Mouse (Mus musculus) midbrain, postnatal 0 days (tissue): Measurements from ENCODE around the gene 2810459M11Rik. TPM values are rescaled to one million over a fixed set of nuclear protein-coding genes. Genes with fewer than 3 reads are reported as not detected.

Experiments used
- ATAC-seq: fragments of 200-750 bp; cut with Nextera tagmentation; 2 replicates; pipeline ENCODE4 v1.8.0; 2017; ENCODE audit warnings: moderate number of reproducible peaks, mild to moderate bottlenecking, moderate TSS enrichment, moderate library complexity; ENCODE audit not compliant: low FRiP score
- DNase-seq: peaks from one replicate; pipeline ENCODE4 v3.0.0-alpha.2; 2015; ENCODE audit warnings: low spot score
- H3K27ac ChIP-seq: fragments of 300-500 bp; sonication (generic); 2 replicates; pipeline ENCODE4 v1.5.1; 2014; ENCODE audit warnings: low read depth, mild to moderate bottlenecking, low read length, mixed read lengths
- H3K27me3 ChIP-seq: fragments of 300-500 bp; sonication (generic); 2 replicates; pipeline ENCODE4 v1.6.1; 2014; ENCODE audit warnings: low read length, control low read depth, mixed read lengths; ENCODE audit not compliant: insufficient read depth
- H3K36me3 ChIP-seq: fragments of 300-500 bp; sonication (generic); 2 replicates; pipeline ENCODE4 v1.6.1; 2014; ENCODE audit warnings: low read length, control low read depth, mixed read lengths; ENCODE audit not compliant: insufficient read depth
- H3K4me1 ChIP-seq: fragments of 300-500 bp; sonication (generic); 2 replicates; pipeline ENCODE4 v1.6.1; 2014; ENCODE audit warnings: mild to moderate bottlenecking, control low read depth, antibody characterized with exemption, low read length, mixed read lengths; ENCODE audit not compliant: insufficient read depth
- H3K4me2 ChIP-seq: fragments of 300-500 bp; sonication (generic); 2 replicates; pipeline ENCODE4 v1.6.1; 2014; ENCODE audit warnings: low read depth, mild to moderate bottlenecking, low read length, mixed read lengths; ENCODE audit not compliant: poor library complexity, severe bottlenecking
- H3K4me3 ChIP-seq: fragments of 300-500 bp; sonication (generic); 2 replicates; pipeline ENCODE4 v1.5.1; 2014; ENCODE audit warnings: low read depth, mild to moderate bottlenecking, low read length, moderate library complexity
- H3K9ac ChIP-seq: fragments of 300-500 bp; sonication (generic); replicated peaks from 2 replicates; pipeline ENCODE4 v1.6.1; 2014; ENCODE audit warnings: mild to moderate bottlenecking, low read length, moderate library complexity, mixed read lengths; ENCODE audit not compliant: poor library complexity, severe bottlenecking
- H3K9me3 ChIP-seq: fragments of 300-500 bp; sonication (generic); 2 replicates; pipeline ENCODE4 v1.6.1; 2016; ENCODE audit warnings: low read length, control low read depth
- CTCF ChIP-seq: IDR thresholded peaks from 2 replicates; pipeline ENCODE4 v1.5.1; 2016; ENCODE audit warnings: antibody characterized with exemption, mild to moderate bottlenecking
- WGBS: fragments of 180-500 bp; shearing (Covaris S2); extraction: QIAGEN DNeasy Blood & Tissue Kit; methylation state at CpG from one replicate; pipeline ENCODE4 v1.1.7; 2014; 5-methylcytosine and 5-hydroxymethylcytosine counted together
- polyA plus RNA-seq: library from polyadenylated mRNA; unstranded; fragments of >200 nt; fragmentation: Nextera tagmentation; extraction: Ambion mirVana; gene quantifications from 2 replicates; pipeline ENCODE4 v1.2.1, GENCODE M21; 2015
- total RNA-seq: library from RNA; depleted of rRNA; stranded (reverse); fragments of >200 nt; gene quantifications from 2 replicates; pipeline ENCODE4 v1.2.3, GENCODE M21; 2014

Gene 2810459M11Rik
- total and polyA plus RNA-seq, 2 experiments from 2014 or later = 14.3 to 43.4 TPM

DNA sequence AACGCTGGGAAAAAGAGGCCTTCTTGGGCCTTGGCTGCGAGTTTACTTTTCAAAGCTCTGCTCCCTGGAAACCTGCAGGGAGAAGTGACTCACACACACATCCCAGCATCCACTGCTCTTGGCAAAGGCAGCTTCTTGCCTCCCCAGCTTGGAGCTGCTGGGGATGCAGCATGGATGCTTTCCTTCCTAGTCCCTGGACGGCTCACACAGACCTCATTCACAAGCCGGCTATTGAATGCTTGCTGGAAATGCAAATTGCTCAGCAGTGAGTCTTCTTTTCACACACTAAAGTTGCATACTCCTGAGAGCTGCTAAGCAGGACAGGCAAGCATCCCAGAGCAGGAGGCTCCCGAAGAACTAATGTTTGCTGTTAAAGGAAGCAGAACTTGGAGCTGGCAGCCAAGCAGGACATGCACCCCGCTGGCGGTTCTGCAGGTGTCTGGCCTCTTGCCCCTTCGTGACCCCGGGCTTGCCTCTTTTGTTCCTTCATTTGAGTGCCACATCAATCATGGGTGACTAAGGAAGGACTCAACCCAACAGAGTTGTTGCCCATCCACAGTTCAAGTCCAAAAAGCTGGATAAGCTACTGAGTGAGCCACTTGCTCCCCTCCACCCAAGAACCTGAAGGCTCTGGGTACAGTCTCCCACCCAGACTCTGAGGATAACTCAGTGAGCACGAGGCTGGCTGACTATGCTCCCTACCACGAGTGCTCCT lies 13.2 kb upstream of the 2810459M11Rik start:
- no peak for TF ChIP-seq CTCF
- DNase-seq = peak; percentile 88
- Histone ChIP-seq H3K9me3 (no peaks in the 10 kb centered on the region), H3K4me1 (no peaks in the 10 kb centered on the region), H3K36me3 (no peaks in the 10 kb centered on the region), H3K9ac (no peak overlapping the region), H3K27ac (peak overlapping the region; percentile 60; the same call in 1 of the 2 replicates), H3K27me3 (no peaks in the 10 kb centered on the region), H3K4me2 (no peak overlapping the region), H3K4me3 (no peak overlapping the region)
- 11% methylated on average over 11 of the region's 11 CpGs for WGBS
- ATAC-seq = peak; percentile 91

- ATAC-seq = no peak
- DNase-seq = no peak
- no peak overlapping the region for H3K4me2 ChIP-seq
- no peaks in the 10 kb centered on the region for H3K27me3 ChIP-seq
- WGBS = 80% methylated on average over 3 of the region's 3 CpGs
- H3K27ac ChIP-seq = no peak overlapping the region
- peaks cover 6% of the 10 kb centered on the region; the same call in 1 of the 2 replicates for H3K9me3 ChIP-seq
- H3K36me3 ChIP-seq = no peaks in the 10 kb centered on the region
- H3K4me3 ChIP-seq = no peak overlapping the region
- H3K4me1 ChIP-seq = no peaks in the 10 kb centered on the region
- no peak for TF ChIP-seq CTCF
- no peak overlapping the region for H3K9ac ChIP-seq
Observed at GRCm38 (mm10) chr1:86038191-86038951, 7.3 kb upstream of the 2810459M11Rik start.

- H3K36me3 ChIP-seq = no peaks in the 10 kb centered on the region
- no peak overlapping the region for H3K27ac ChIP-seq
- no peak overlapping the region for H3K4me3 ChIP-seq
- TF ChIP-seq CTCF = no peak
- DNase-seq (no peak), ATAC-seq (no peak)
- no peaks in the 10 kb centered on the region for H3K4me1 ChIP-seq
- no peak overlapping the region for H3K4me2 ChIP-seq
- H3K27me3 ChIP-seq = peaks cover 7% of the 10 kb centered on the region; the same call in 1 of the 2 replicates
- WGBS = 74% methylated on average over 4 of the region's 4 CpGs
- H3K9ac ChIP-seq = no peak overlapping the region
- peaks cover 6% of the 10 kb centered on the region; the same call in 1 of the 2 replicates for H3K9me3 ChIP-seq
Observed at GRCm38 (mm10) chr1:86040131-86040530, 5.5 kb upstream of the 2810459M11Rik start.

- H3K9me3 ChIP-seq = peaks cover 6% of the 10 kb centered on the region; the same call in 1 of the 2 replicates
- ATAC-seq (no peak), DNase-seq (no peak)
- no peak overlapping the region for H3K27ac ChIP-seq
- no peak overlapping the region for H3K4me2 ChIP-seq
- H3K27me3 ChIP-seq = peaks cover 7% of the 10 kb centered on the region; the same call in 1 of the 2 replicates
- no peaks in the 10 kb centered on the region for H3K36me3 ChIP-seq
- no peak for TF ChIP-seq CTCF
- H3K9ac ChIP-seq = no peak overlapping the region
- H3K4me3 ChIP-seq = no peak overlapping the region
- WGBS = 93% methylated on average over 3 of the region's 3 CpGs
- H3K4me1 ChIP-seq = no peaks in the 10 kb centered on the region
Observed at GRCm38 (mm10) chr1:86040817-86041216, 4.8 kb upstream of the 2810459M11Rik start.

GRCm38 (mm10) chr1:86045056-86045455 lies 607 bp upstream of the 2810459M11Rik start:
- Histone ChIP-seq H3K9me3 (peaks cover 6% of the 10 kb centered on the region; the same call in 1 of the 2 replicates), H3K9ac (no peak overlapping the region), H3K4me1 (no peaks in the 10 kb centered on the region), H3K4me2 (no peak overlapping the region), H3K27me3 (peaks cover 10% of the 10 kb centered on the region; the same call in 1 of the 2 replicates), H3K4me3 (no peak overlapping the region), H3K36me3 (no peaks in the 10 kb centered on the region), H3K27ac (no peak overlapping the region)
- ATAC-seq (no peak), DNase-seq (no peak)
- TF ChIP-seq CTCF = no peak
- 56% methylated on average over 4 of the region's 4 CpGs for WGBS
